Mouse (Mus musculus) layer of hippocampus, postnatal 10 days (tissue): Measurements from ENCODE around the gene Gnb3. TPM values are rescaled to one million over a fixed set of nuclear protein-coding genes. Genes with fewer than 3 reads are reported as not detected.
"Not testable (repeated sequence)": the region's sequence is repeated elsewhere in the genome, so short reads cannot be mapped to it uniquely, and the experiment has no call there.

Experiments
- DNase-seq, 2 experiments: peaks; one replicate each; pipeline ENCODE4 v3.0.0; 2021; ENCODE audit warnings: low spot score in 2 of 2
- total RNA-seq, 2 experiments: library from RNA; stranded (reverse); gene quantifications; 2 replicates each; pipeline ENCODE4 v1.2.3; 2021

Gnb3 gene
- total RNA-seq, 2 experiments from 2014 or later = 0.27 TPM; not detected in 1

DNA sequence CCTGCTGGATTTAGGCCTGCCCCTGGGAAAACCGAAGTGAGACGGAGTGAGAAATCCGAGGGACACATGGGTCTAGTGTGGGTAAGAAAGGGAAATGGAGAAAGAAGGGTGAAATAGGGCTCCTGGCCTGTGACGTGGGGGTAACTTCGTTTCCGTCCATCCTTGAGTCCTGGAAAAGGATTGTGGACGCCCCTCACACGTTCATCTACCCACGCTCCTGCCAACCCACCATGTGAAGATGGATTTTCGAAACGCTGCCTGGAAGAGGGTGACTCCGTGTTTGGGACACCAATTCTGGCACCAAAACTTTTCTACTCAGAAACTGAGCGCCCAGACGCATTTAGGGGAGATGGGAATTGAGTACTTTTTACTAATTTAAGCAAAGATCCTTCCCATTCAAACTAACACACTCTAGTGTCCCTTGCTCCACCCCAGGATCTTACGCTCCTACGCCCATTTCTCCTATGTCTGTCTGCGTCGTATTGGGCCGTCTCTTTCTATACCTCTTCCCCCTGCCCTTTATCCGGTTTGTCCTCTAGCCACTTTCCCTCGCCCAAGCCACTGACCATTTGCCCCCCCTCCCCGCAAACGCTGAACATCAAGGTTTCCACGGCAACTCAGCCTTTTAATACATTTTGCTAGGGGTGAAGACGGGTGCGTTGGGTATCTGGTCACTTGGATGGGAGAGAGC, 17.9 kb upstream of the Gnb3 start:
- DNase-seq = no peak

DNA sequence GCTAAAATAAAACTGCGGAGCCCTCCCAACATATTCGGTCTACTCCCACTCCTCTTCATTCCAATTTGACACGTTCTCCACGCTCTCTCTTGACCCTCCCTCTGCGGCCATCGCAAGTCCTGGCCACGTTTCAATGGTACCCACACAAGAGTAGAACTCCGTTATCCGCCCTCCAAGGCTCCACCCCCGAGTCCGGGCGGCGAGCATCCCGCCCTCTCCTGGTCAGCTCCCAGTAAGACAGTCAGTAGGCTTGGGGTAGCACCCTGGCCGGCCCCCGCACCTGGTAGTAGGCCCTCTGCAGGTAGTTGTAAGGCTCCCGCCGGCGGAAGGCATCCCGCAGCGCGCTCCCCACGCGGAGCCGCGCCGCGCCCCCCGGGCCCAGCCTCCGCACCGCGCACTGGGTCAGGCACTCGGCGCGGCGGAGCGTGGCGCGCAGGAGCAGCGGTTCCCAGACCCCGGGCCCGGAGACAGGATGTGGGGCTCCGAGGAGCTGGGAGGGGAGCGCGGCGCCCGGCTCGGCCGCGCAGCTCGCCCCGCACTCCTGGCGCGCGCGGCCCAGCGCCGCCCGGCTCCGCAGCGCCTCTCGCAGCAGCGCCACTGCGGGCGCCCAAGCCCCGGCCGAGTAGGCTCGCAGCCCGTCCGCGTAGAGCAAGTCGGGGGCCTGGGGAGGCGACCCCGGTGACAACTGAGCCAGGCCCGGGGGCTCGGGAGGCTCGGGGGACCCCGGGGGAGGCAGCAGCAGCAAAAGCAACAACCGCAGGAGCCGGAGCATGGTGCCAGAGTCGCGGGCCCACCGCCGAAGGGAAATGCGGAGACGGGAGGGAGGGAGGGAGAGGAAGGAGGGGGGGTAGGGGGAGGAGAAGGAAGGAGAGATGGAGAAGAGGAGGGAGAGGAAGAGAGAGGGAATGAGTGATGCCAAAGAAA, 17.1 kb upstream of the Gnb3 start, which contains the start of gene P3h3:
P3h3 (minus strand) TSS at position 837 of the 924 bp plus-strand sequence.
- DNase-seq = peak; percentile 89 to 92

DNA sequence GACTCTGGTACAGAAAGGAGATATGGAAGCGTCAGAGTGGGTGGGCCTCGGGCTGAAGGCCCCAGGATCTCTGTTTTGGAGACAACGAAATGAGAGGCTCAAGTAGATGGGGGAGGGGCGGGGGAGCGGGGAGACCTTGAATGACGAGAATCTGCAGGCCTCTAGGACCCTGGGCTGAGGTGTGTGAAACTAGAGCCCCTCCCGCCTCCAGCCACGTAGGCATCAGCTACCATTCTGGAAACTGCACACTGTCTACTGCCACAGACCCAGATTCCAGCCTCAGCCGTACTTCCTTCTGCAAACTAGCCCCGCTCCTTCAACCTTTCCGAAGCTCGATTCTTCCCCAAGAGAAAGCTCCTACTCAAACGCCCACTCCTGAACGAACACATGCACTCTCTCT, 16.2 kb upstream of the Gnb3 start:
- peak in 1 of 2 experiments; percentile 60 for DNase-seq

DNA sequence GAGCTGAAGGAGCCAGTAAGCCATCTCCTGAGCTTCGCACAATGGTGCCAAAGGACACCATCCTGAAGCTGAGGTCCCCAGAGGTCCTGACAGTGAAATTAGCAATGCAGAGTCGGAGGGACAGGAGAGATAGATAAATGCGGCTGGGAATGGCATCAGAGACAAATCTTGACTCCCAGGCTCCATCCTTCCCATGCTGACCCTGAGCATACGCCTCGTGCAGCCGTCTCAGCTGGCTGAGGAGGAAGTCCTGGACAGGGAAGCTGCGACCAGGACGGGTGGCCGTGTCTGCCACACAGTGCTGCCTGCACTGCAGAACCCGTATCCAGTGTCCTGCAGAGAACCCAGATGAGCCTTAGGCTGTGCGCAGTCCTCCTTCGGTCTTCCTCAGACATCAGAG, 14.6 kb upstream of the Gnb3 start:
- DNase-seq = no peak

DNA sequence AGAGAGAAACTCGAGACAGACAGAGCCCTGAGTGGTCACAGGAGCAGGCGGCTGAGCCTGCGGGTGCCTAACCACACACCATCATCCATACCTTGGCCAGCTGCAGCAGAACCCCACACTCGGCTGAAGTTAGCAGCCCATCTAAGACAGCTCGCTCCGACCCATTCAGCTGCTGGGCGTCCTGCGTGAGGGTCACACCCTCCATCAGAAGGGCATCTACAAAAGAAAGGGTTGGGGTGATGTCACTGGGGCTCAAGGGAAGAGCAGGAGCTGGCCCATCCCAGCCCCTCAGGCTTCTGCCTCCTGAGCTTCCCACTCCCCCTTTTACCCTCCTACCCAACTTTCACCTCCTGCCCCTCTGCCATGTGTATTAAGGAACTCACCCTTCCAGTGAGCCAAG, 10.5 kb upstream of the Gnb3 start:
- no peak for DNase-seq

DNA sequence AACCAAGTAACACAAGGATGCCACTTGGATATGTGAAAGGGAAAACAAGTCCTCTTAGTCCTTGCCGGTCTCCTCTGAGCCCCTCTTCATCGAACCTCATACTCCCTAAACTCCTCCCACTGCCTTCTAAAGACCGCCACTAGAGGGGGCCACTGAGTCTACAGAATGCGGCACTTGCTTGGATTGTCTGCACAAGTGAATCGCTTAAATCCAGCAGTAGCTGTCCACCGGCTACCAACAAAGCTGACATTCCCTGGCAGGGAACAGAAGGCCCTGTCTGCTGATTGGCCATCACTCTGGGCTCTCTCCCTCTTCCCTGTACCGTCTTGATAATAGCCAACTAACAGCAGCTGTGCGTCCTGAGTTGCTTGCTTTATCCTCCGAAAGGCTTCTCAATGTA, 7.2 kb upstream of the Gnb3 start:
- peak; percentile 99 for DNase-seq

DNA sequence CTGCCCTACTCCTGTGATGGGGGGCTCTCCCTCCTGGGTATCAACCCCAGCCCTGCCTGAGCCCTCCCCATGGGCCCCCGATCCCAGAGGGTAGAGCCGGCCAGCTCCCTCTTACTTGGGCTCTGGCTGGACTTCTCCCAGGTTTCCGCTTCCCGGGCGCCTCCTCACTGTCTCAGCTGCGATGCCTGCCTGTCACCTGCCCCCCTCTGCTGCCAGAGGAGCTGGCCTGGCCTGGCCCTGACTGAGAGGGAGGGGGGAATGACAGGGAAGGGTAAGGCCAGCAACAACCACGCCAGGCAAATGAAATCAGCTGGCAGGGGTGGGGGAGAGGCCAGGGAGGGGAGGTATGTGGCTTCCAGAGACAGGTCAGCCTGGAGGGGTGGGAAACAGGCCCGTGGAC, 270 bp downstream of the Gnb3 start:
- DNase-seq = no peak

DNA sequence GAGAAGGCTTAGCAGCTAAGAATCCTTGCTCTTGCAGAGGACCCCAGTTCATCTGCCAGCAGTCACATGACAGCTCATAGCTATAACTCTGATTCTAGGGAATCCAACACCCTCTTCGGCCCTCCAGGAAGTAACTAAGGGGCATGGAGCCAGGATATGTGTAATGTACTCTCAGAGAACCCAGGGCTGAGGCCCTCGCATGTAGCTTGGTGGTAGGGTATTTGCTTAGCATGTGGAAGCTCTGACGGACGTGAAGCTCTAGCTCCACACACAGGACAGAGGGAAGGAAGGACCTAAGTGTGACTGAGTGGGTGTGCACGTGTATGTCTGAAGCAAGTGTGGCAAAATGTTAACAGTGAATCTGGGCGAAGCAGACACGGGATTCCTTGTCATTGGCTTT, 3.7 kb downstream of the Gnb3 start:
- DNase-seq = no peak

DNA sequence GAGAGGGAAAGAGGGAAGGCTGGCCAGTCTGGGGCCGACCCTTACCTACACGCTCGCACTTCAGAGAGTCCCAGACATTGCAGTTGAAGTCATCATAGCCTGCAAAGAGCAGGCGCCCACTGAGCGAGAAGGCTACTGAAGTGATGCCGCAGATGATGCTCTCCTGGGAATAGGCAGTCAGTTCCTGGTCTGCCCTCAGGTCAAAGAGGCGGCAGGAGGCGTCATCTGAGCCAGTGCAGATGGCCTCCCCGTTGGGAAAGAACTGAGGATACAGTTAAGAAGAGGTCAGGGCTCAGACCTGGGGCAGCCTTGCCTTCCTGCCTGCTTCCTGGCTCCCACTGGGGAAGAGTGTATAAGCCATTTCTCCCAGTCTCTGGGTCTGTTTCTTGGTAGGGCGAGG, 4.5 kb downstream of the Gnb3 start:
- no peak for DNase-seq

DNA sequence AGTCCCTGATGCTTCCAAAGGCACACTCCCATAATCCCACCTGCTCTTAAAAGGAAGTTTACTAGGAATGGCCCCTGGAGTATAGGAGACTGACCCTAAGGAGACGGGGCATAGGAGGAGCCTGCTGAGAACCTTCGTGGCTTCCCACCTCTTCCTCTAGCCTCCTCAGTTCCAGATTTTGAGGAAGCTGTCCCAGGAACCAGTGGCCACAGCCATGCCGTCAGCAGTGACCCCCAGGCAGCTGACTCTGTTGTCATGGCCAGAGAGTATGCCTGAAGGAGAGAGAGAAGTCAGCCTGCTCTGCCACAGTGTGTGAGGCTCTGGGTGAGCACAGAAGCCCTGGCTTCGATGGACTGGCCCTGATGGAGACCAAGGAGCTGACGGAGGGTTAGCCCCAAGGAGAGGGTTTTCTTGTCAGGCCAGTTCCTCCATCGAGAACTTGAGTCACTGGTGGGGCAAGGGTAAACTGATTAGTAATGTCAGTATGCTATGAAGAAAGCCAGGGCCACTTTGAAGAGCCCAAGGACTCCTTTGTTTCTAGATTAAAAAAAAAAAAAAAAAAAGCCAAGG, 5.5 kb downstream of the Gnb3 start:
- DNase-seq = no peak

DNA sequence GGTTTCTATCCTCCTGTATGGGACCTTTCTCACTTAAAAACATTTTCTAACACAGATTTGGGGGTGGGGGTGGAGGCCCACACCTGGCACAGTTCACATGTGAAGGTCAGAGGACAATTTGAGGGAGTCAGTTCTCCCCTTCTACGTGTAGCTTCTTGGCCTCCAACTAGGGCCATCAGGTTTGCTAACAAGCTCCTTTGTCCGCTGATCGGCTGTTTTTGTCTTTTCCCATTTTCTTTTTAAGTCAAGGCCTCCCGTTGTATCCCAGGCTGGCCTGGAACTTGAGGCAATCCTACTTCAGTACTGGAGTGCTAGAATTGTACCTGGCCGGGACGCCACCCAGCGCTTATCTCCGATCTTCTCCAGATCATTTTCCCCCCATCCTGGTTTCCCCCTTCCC, 8.4 kb downstream of the Gnb3 start:
- DNase-seq = no peak

DNA sequence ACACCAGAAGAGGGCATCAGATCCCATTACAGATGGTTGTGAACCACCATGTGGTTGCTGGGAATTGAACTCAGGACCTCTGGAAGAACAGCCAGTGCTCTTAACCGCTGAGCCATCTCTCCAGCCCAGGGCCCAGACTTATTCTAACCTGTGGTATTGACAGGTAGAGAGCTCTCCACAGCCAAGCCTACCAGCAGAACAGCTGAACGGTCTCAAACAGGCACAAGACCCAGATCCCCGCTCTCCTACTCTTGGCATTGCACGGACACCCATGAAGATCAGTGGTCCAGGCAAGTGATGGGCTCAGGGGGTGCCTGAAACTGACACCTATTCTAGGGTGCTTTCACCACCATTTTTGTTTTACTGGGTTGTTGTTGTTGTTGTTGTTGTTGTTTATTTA, 8.9 kb downstream of the Gnb3 start:
- DNase-seq = not testable (repeated sequence)

DNA sequence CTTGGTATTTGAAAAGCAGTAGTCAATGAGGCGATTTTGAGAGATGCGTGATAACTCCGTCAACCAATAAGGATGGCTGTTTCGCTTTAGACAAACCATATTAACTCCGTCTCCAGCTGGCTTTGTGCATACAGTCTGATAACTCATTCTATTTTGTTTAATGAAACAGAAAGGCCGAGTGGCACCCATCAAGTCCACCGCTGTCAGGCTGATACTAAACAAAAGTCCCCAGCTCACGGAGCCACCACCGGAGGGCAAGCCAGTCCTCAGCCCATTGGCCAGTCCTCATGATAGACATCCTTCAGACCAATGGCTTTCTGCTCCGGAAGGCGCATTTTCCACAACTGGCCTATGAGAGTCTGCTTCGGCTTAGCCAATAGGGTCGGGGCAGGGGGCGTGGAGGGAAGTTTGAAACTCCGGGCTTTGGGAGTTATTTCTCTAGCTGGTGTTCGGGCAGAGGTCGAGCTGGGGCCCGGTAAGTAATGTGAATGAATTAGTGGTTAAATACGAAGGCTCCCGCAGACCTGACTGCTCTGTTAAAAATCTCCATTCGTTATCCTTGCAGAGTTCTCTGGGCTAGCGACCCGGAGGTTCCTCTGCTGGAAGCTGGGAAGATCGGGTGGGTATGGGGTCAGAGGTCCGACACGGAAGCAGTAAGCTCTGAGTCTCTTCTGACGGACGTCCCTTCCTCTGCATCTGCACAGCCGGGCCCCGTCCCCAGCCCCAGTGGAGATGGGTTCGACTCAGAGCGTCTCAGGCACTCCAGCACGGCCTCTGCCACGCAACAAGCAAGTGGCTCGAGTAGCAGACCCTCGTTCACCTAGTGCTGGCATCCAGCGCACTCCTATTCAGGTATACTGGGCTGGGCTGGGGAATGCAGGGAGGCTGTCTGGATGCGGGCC, 10.0 kb downstream of the Gnb3 start:
- DNase-seq = peak; percentile 89 to 92

DNA sequence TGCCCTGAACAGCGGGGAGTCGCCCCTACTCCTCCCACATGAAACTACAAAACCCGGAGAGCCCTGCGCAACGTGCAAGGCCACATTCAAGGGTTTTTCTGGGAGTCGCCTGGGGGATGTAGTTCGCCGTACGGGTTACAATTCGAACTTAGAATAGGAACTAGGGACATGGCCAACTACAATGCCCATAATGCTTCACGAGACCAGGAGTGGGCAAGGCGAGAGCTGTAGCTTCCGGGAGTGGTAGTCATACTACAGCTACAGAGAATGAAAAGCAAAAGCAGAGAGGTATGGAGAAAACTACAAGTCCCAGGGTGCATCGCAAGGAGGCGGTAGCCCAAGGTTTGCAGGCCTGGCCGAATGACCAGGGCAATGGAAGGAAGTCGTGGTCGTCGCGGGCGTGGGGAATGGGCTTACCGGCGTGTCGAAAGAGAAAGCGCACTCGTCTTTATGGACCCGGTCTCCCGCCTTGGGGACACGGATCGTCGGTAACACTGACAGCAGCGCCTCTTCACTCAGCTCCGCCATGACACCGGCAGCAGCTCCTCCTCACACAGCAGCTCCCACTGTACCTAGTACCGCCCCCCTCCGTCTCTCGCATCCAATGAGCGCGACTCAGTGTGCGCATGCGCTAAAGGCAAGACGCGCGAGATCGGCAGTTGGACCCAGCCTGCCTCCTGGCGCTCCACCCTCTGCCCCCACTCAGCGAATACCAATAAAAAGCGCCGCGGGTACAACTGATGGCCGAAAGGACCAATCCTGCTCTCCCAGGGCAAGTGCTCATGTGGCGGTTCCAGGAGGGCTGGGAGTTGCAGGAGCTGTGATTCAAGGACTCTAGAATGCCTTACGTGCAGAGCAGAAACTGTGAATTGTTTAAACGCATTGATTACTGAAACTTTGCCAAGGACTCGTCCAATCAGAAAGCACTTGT, 10.9 kb downstream of the Gnb3 start, which contains the start of the genes Usp5 and Cdca3:
Usp5 (minus strand) TSS at position 617 of the 931 bp plus-strand sequence.
Cdca3 (plus strand) TSS at position 680 of the 931 bp plus-strand sequence.
- DNase-seq = peak; percentile 96 to 98

DNA sequence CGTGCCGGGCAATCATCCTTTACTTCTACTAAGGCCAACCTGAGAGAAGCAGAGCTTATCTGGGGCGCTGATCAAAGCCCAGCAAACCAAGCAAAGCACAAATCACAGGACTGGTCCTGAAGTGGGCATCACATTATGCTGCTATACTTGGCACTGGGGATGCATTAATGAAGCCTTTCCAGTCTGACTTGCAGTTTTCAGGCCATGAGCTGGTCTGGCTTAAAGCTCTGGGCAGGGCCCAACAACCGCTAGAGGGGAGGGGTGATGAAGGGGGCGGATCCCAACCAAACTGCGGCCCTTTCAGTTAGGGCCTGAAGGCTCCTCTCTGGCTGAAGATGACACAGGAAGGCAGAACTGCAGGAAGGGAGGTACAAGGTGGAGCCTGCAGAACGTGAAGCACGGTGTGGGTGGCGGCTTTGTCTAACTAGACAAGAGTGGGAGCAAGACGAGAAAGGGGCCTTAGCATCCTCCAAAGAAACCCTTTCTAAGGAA, 11.9 kb downstream of the Gnb3 start:
- DNase-seq = peak in 1 of 2 experiments; percentile 43

DNA sequence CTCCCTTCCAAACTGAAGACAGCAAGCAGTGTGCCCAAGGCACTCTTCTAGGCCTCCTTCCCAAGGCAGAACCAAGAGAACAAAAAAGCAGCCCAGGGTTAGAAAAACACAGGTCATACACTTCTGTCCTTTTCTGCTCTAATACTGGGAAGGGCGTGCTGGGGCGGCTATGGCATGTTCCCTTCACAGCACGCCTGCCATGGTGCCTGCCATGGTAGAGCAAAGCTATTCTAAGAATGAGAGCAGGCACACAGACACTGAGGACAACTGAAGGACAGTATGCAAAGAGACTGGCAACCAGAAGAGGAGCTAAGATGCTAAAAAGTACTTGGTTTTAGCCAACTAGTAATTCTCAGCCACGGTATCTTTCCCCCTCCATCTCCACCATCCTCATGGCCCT, 18.0 kb downstream of the Gnb3 start:
- no peak for DNase-seq

DNA sequence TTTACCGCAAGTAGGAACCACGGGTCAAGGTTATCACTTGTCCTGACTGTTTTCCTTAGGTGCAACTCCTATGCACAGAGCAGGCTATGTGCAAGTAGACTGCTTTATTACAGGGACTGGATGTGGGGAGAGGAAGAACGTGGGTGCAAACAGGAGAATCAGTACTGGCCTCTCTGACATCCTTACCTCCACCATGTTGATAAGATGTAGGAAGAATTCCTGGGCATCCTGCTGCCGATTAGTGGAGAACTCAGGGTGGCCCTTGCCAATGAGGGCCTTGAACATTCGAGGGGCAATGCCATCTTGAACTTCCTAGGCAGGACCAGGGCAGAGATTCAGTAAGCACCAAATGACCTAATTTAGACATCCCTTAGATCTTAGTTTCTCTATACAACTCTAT, 19.2 kb downstream of the Gnb3 start:
- DNase-seq = no peak

DNA sequence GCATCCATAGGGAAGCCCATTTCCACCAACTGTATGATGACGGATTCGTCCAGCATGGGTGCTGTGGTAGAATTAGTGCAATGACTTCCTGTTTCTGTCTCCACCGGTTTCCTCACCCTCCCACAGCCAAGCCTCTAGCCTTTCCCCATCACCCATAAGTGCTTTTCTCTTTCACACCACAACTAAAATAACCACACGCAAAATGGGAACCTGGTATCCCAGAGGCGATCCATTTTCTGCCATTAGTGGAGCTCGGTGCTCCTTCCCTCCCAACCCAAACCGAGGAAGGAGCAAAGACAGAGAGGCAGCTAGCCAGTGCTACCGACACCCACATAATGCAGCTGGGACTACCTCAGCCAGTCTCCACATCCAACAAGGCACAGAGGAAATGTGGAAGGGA, 22.1 kb downstream of the Gnb3 start:
- DNase-seq = no peak

DNA sequence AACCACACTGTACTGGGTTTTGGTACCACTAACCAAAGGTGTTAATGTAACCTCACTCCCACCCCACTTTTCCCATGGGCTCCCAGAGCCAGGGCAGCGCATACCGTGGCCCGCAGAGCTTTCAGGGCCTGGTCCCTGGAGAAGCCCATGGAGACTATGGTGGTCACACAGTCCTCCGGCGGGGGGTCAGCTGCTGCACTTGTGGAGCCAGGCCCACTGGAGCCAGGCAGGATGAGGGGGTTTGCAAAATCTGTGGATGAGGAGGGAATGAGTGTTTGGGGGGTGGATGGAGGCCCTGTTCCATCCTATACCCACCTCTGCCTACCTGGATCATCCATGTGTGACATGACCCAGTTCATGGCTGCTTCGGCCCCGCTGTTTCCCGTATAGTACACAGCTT, 22.5 kb downstream of the Gnb3 start:
- DNase-seq = no peak

DNA sequence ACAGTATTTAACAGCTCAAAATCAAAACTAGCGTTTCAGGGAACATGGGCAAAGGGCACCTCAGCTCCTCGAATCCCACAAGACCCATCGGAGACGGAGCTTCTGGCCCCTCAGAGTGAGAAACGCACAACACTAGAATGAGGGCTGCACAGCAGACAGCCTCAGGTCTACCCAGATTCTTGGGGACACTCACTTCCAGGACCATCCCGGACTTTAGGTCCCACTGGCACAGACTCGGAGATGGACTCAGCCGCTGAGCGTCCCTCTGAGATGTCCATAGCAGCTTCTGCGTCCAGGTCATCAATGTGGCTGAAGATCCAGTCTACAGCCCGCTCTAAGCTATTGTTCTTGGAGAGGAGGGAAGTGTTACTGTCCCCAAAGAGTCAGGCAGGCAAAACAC, 22.9 kb downstream of the Gnb3 start:
- DNase-seq = no peak
